Mouse (Mus musculus) heart, embryonic 13.5 days (tissue): ENCODE results near the gene Mmaa. TPM values are rescaled to one million over a fixed set of nuclear protein-coding genes. Genes with fewer than 3 reads are reported as not detected.

ENCODE experiments used
- ATAC-seq: fragments of 200-750 bp; cut with Nextera tagmentation; 2 replicates; pipeline ENCODE4 v1.8.0; 2017; ENCODE audit warnings: moderate TSS enrichment; ENCODE audit not compliant: insufficient number of reproducible peaks, low FRiP score, low TSS enrichment; ENCODE audit errors: extremely low read depth
- H3K27ac ChIP-seq: fragments of 300-500 bp; sonication (generic); replicated peaks from 2 replicates; pipeline ENCODE4 v1.5.1; 2015; ENCODE audit warnings: moderate library complexity, mild to moderate bottlenecking, inconsistent platforms
- H3K27me3 ChIP-seq: fragments of 300-500 bp; sonication (generic); replicated peaks from 2 replicates; pipeline ENCODE4 v1.6.1; 2015; ENCODE audit warnings: mild to moderate bottlenecking, inconsistent platforms
- H3K36me3 ChIP-seq: fragments of 300-500 bp; sonication (generic); 2 replicates; pipeline ENCODE4 v1.6.1; 2015; ENCODE audit warnings: mild to moderate bottlenecking, inconsistent platforms
- H3K4me1 ChIP-seq: fragments of 300-500 bp; sonication (generic); 2 replicates; pipeline ENCODE4 v1.6.1; 2015; ENCODE audit warnings: inconsistent platforms
- H3K4me2 ChIP-seq: fragments of 300-500 bp; sonication (generic); 2 replicates; pipeline ENCODE4 v1.6.1; 2015; ENCODE audit warnings: inconsistent platforms, mild to moderate bottlenecking, moderate library complexity
- H3K4me3 ChIP-seq: fragments of 300-500 bp; sonication (generic); 2 replicates; pipeline ENCODE4 v1.5.1; 2015; ENCODE audit warnings: moderate library complexity, mild to moderate bottlenecking, inconsistent platforms
- H3K9ac ChIP-seq: fragments of 300-500 bp; sonication (generic); 2 replicates; pipeline ENCODE4 v1.6.1; 2015; ENCODE audit warnings: inconsistent platforms, mild to moderate bottlenecking, moderate library complexity
- H3K9me3 ChIP-seq: fragments of 300-500 bp; sonication (generic); 2 replicates; pipeline ENCODE4 v1.6.1; 2016; ENCODE audit warnings: inconsistent platforms
- WGBS: fragments of 180-500 bp; shearing (Covaris S2); methylation state at CpG from one replicate; pipeline ENCODE4 v1.1.7; 2015; ENCODE audit warnings: mixed read lengths; 5-methylcytosine and 5-hydroxymethylcytosine counted together
- polyA plus RNA-seq: library from polyadenylated mRNA; unstranded; fragments of >200 nt; fragmentation: Nextera tagmentation; extraction: Ambion mirVana; gene quantifications from 2 replicates; pipeline ENCODE4 v1.2.1, GENCODE M21; 2015

Mmaa gene
- polyA plus RNA-seq, 1 experiment from 2014 or later = 13.1 TPM

GRCm38 (mm10) chr8:79288681-79289080 is 6.1 kb downstream of the Mmaa start:
- no peak for ATAC-seq
- H3K27me3 ChIP-seq = no peaks in the 10 kb centered on the region
- peaks cover 4% of the 10 kb centered on the region; the same call in 1 of the 2 replicates for H3K36me3 ChIP-seq
- peaks cover 24% of the 10 kb centered on the region for H3K4me1 ChIP-seq
- H3K4me3 ChIP-seq = no peak overlapping the region
- H3K27ac ChIP-seq = no peak overlapping the region
- no peaks in the 10 kb centered on the region for H3K9me3 ChIP-seq
- 61% methylated on average over 2 of the region's 2 CpGs for WGBS
- no peak overlapping the region for H3K9ac ChIP-seq
- H3K4me2 ChIP-seq = no peak overlapping the region

GRCm38 (mm10) chr8:79288250-79288649 is 6.5 kb downstream of the Mmaa start:
- no peaks in the 10 kb centered on the region for H3K9me3 ChIP-seq
- no peak overlapping the region for H3K4me3 ChIP-seq
- 82% methylated on average over 4 of the region's 4 CpGs for WGBS
- peaks cover 7% of the 10 kb centered on the region; the same call in 1 of the 2 replicates for H3K36me3 ChIP-seq
- no peak overlapping the region for H3K4me2 ChIP-seq
- H3K9ac ChIP-seq = no peak overlapping the region
- no peak for ATAC-seq
- H3K4me1 ChIP-seq = peaks cover 20% of the 10 kb centered on the region
- no peak overlapping the region for H3K27ac ChIP-seq
- no peaks in the 10 kb centered on the region for H3K27me3 ChIP-seq

- no peak overlapping the region for H3K27ac ChIP-seq
- H3K9ac ChIP-seq = no peak overlapping the region
- WGBS = 80% methylated on average over 3 of the region's 3 CpGs
These were observed 8.3 kb downstream of the Mmaa start for GRCm38 (mm10) chr8:79286424-79286823.

GRCm38 (mm10) chr8:79284626-79285025 is 10.1 kb downstream of the Mmaa start:
- H3K4me2 ChIP-seq = no peak overlapping the region
- H3K36me3 ChIP-seq = peaks cover 28% of the 10 kb centered on the region
- no peaks in the 10 kb centered on the region for H3K9me3 ChIP-seq
- ATAC-seq = no peak
- H3K9ac ChIP-seq = no peak overlapping the region
- peaks cover 4% of the 10 kb centered on the region; the same call in 1 of the 2 replicates for H3K4me1 ChIP-seq
- WGBS = 86% methylated on average over 3 of the region's 3 CpGs
- no peak overlapping the region for H3K4me3 ChIP-seq
- no peak overlapping the region for H3K27ac ChIP-seq
- no peaks in the 10 kb centered on the region for H3K27me3 ChIP-seq

More at GRCm38 (mm10) chr8:79286424-79286823, 8.3 kb downstream of the Mmaa start:
- ATAC-seq = no peak
- Histone ChIP-seq H3K4me1 (peaks cover 6% of the 10 kb centered on the region; the same call in 1 of the 2 replicates), H3K27me3 (no peaks in the 10 kb centered on the region), H3K4me3 (no peak overlapping the region), H3K36me3 (peaks cover 15% of the 10 kb centered on the region), H3K9me3 (no peaks in the 10 kb centered on the region), H3K4me2 (no peak overlapping the region)

GRCm38 (mm10) chr8:79281376-79281890 is 13.3 kb downstream of the Mmaa start:
- Histone ChIP-seq H3K9ac (no peak overlapping the region), H3K27ac (no peak overlapping the region), H3K4me2 (no peak overlapping the region), H3K36me3 (peaks cover 48% of the 10 kb centered on the region), H3K4me1 (peaks cover 15% of the 10 kb centered on the region), H3K9me3 (no peaks in the 10 kb centered on the region), H3K27me3 (no peaks in the 10 kb centered on the region), H3K4me3 (no peak overlapping the region)
- ATAC-seq = no peak
- WGBS = 79% methylated on average over 6 of the region's 6 CpGs

- 50% methylated on average over 8 of the region's 8 CpGs for WGBS
- H3K4me1 ChIP-seq = peaks cover 39% of the 10 kb centered on the region
- H3K4me2 ChIP-seq = no peak overlapping the region
- peaks cover 66% of the 10 kb centered on the region for H3K36me3 ChIP-seq
- no peak for ATAC-seq
- no peaks in the 10 kb centered on the region for H3K27me3 ChIP-seq
- no peaks in the 10 kb centered on the region for H3K9me3 ChIP-seq
- H3K27ac ChIP-seq = no peak overlapping the region
- H3K4me3 ChIP-seq = no peak overlapping the region
- no peak overlapping the region for H3K9ac ChIP-seq
These were observed 17.4 kb downstream of the Mmaa start for GRCm38 (mm10) chr8:79277264-79277870.

GRCm38 (mm10) chr8:79274940-79275339 is 19.8 kb downstream of the Mmaa start:
- no peak for ATAC-seq
- H3K27ac ChIP-seq = no peak overlapping the region
- no peak overlapping the region for H3K4me3 ChIP-seq
- H3K4me1 ChIP-seq = peaks cover 39% of the 10 kb centered on the region
- no peaks in the 10 kb centered on the region for H3K27me3 ChIP-seq
- no peaks in the 10 kb centered on the region for H3K9me3 ChIP-seq
- H3K4me2 ChIP-seq = no peak overlapping the region
- peaks cover 74% of the 10 kb centered on the region for H3K36me3 ChIP-seq
- no peak overlapping the region for H3K9ac ChIP-seq
- 91% methylated on average over 10 of the region's 10 CpGs for WGBS

- Histone ChIP-seq H3K27me3 (no peaks in the 10 kb centered on the region), H3K4me3 (no peak overlapping the region), H3K9me3 (no peaks in the 10 kb centered on the region), H3K4me2 (no peak overlapping the region), H3K36me3 (peaks cover 75% of the 10 kb centered on the region), H3K27ac (peak overlapping the region; percentile 65), H3K4me1 (peaks cover 39% of the 10 kb centered on the region), H3K9ac (no peak overlapping the region)
- 42% methylated on average over 6 of the region's 6 CpGs for WGBS
- ATAC-seq = no peak
These were observed 21.0 kb downstream of the Mmaa start for GRCm38 (mm10) chr8:79273776-79274175.

GRCm38 (mm10) chr8:79272676-79273075 is 22.1 kb downstream of the Mmaa start:
- Histone ChIP-seq H3K4me3 (no peak overlapping the region), H3K27ac (no peak overlapping the region), H3K27me3 (no peaks in the 10 kb centered on the region), H3K9me3 (no peaks in the 10 kb centered on the region), H3K36me3 (peaks cover 80% of the 10 kb centered on the region), H3K4me1 (peaks cover 33% of the 10 kb centered on the region), H3K9ac (no peak overlapping the region), H3K4me2 (no peak overlapping the region)
- no peak for ATAC-seq
- 59% methylated on average over 4 of the region's 4 CpGs for WGBS

GRCm38 (mm10) chr8:79268921-79269320 is 25.8 kb downstream of the Mmaa start:
- H3K9ac ChIP-seq = no peak overlapping the region
- 92% methylated on average over 7 of the region's 7 CpGs for WGBS
- H3K36me3 ChIP-seq = peaks cover 70% of the 10 kb centered on the region
- no peak for ATAC-seq
- H3K27ac ChIP-seq = no peak overlapping the region
- no peaks in the 10 kb centered on the region for H3K9me3 ChIP-seq
- H3K27me3 ChIP-seq = no peaks in the 10 kb centered on the region
- peaks cover 12% of the 10 kb centered on the region for H3K4me1 ChIP-seq
- no peak overlapping the region for H3K4me3 ChIP-seq
- no peak overlapping the region for H3K4me2 ChIP-seq

GRCm38 (mm10) chr8:79261920-79262319 is 32.8 kb downstream of the Mmaa start:
- Histone ChIP-seq H3K9me3 (peaks cover 6% of the 10 kb centered on the region; the same call in 1 of the 2 replicates), H3K9ac (no peak overlapping the region), H3K4me1 (no peaks in the 10 kb centered on the region), H3K4me3 (no peak overlapping the region), H3K27ac (no peak overlapping the region), H3K36me3 (peaks cover 8% of the 10 kb centered on the region), H3K27me3 (no peaks in the 10 kb centered on the region), H3K4me2 (no peak overlapping the region)
- WGBS = 80% methylated on average over 5 of the region's 5 CpGs
- ATAC-seq = no peak
